Mouse (Mus musculus): ENCODE measurements around the gene Pom121l2. TPM values are rescaled to one million over a fixed set of nuclear protein-coding genes. Genes with fewer than 3 reads are reported as not detected.

The Pom121l2 gene
- polyA plus RNA-seq, 1 experiment from 2014 or later = not detected

DNA sequence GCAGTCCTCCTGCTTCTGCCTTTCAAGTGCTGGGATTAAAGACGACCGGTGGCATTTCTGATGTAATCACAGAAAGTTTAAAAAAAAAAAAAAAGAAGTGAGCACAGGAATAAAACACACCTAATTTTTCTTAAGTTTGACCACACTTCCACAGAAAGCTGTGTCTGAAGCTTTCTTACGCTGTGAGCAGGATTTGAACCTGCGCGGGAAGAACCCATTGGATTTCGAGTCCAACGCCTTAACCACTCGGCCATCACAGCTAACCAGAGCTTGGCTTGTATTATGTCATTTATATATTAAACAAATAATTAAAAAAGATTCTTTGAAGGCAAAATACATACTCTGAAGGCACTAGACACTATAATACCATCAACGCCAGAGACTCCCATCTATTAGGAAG lies 41.2 kb downstream of the Pom121l2 start:
- WGBS (ENCODE audit: insufficient replicate concordance) = under 1% methylated on average over 9 of the region's 9 CpGs
- H3K27me3 ChIP-seq (ENCODE audit: control insufficient read depth, insufficient read depth, low read depth, low read length) = no peaks in the 10 kb centered on the region
- peak overlapping the region; percentile 92 for H3K4me2 ChIP-seq (ENCODE audit: low read depth, low read length)
- peak overlapping the region; percentile 70 for H3K27ac ChIP-seq (ENCODE audit: low read length)
- H3K4me3 ChIP-seq (ENCODE audit: low read depth, low read length) = peak overlapping the region; percentile 70
- no peaks in the 10 kb centered on the region for H3K36me3 ChIP-seq (ENCODE audit: control insufficient read depth, insufficient read depth)
- peaks cover 11% of the 10 kb centered on the region for H3K4me1 ChIP-seq (ENCODE audit: control insufficient read depth, low read depth, low read length)
- no peaks in the 10 kb centered on the region for H3K9me3 ChIP-seq (replicated peaks; ENCODE audit: control insufficient read depth, low read length)
- H3K9ac ChIP-seq (ENCODE audit: low read depth, low read length) = peak overlapping the region; percentile 71
- ATAC-seq (ENCODE audit: low read depth) = peak; percentile 69

DNA sequence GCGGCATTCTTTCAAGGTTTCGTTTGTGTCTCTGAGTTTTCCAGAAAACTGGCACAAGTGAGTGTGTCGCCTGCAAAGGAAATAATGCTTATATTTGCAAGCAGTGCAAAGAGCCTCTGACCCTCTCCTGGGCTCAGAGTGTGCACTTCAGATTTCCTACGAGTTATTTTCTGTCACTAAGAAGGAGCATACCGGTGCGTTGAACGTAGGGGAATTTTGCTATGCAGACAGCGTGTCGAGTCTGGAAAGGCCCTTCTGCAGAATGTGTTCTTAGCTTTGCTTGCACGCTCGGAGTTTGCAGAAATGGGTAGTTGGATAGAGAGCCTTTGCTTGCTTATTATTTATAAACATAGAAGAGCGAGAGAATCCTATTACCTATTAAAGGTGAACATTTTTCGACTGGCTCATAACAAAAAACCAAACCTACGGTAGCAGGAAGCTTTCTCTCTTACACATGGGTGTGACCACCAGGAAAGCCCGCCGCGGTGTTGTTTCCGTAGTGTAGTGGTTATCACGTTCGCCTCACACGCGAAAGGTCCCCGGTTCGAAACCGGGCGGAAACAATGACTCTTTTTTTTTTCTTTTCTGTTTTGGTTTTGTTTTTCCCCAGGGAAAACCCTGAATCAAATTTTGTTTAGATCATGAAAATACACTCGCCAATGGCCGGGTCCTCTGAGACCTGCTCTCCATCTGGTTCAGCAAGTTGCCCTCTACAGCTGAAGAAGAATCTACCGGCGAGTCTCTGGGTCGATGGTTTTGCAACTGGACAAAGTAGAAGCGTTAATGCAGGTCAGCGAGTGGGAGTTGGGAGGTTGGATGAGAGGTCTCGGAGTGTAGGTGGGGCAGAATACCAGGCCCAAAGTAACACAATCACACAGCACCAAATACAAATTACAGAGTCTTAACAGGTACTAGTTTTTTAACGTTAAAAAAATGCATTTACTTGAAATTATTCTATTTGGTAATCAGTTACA lies 45.4 kb downstream of the Pom121l2 start:
- peak overlapping the region; percentile 62 for H3K4me3 ChIP-seq (ENCODE audit: low read depth, low read length)
- H3K27ac ChIP-seq (ENCODE audit: low read length) = no peak overlapping the region
- H3K4me1 ChIP-seq (ENCODE audit: control insufficient read depth, low read depth, low read length) = peaks cover 12% of the 10 kb centered on the region
- peak overlapping the region; percentile 59 for H3K9ac ChIP-seq (ENCODE audit: low read depth, low read length)
- H3K4me2 ChIP-seq (ENCODE audit: low read depth, low read length) = peak overlapping the region; percentile 73
- 1% methylated on average over 35 of the region's 35 CpGs for WGBS (ENCODE audit: insufficient replicate concordance)
- no peaks in the 10 kb centered on the region for H3K27me3 ChIP-seq (ENCODE audit: control insufficient read depth, insufficient read depth, low read depth, low read length)
- no peaks in the 10 kb centered on the region for H3K36me3 ChIP-seq (ENCODE audit: control insufficient read depth, insufficient read depth)
- peak; percentile 42; the same call in 1 of the 2 replicates for ATAC-seq (ENCODE audit: low read depth)
- no peaks in the 10 kb centered on the region for H3K9me3 ChIP-seq (replicated peaks; ENCODE audit: control insufficient read depth, low read length)

DNA sequence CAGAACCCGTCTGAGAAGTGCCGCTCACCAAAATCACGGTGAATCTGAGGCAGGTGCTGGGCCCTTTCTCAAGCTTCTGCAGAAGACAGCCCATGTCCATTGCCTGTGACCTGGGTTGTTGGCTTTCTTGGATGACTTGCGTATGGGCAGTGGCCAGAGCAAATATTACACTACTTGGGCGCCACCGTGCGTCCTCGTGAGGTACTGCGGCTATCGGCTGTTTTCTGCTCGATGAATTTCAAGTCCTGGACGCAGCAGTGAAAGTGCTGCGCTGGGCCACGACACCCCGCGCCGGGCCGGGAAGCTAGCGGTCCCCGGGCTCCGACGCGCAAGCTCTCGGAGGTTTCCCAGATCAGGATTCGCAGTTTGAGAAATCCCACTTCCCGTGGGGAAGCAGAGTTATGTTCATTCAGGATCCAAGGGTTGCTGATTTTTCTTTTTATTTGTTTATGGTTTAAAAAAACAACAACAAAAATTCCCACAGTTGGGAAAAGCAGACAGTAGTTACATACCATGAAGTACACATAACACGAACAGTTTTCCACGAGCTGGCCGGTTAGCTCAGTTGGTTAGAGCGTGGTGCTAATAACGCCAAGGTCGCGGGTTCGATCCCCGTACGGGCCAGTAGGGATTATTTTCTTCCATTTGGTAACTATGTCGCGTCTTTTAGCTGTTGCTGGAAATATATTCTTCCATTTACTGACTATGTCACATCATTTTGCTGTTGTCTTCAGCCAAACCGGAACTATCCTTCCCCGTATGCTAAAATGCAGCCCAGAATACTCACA lies 47.9 kb downstream of the Pom121l2 start:
- peak overlapping the region; percentile 70 for H3K4me2 ChIP-seq (ENCODE audit: low read depth, low read length)
- peak overlapping the region; percentile 89 for H3K27ac ChIP-seq (ENCODE audit: low read length)
- no peaks in the 10 kb centered on the region for H3K9me3 ChIP-seq (replicated peaks; ENCODE audit: control insufficient read depth, low read length)
- peak; percentile 84 for ATAC-seq (ENCODE audit: low read depth)
- peaks cover 23% of the 10 kb centered on the region for H3K4me1 ChIP-seq (ENCODE audit: control insufficient read depth, low read depth, low read length)
- H3K4me3 ChIP-seq (ENCODE audit: low read depth, low read length) = peak overlapping the region; percentile 68
- no peaks in the 10 kb centered on the region for H3K27me3 ChIP-seq (ENCODE audit: control insufficient read depth, insufficient read depth, low read depth, low read length)
- H3K9ac ChIP-seq (ENCODE audit: low read depth, low read length) = peak overlapping the region; percentile 81
- H3K36me3 ChIP-seq (ENCODE audit: control insufficient read depth, insufficient read depth) = no peaks in the 10 kb centered on the region
- under 1% methylated on average over 40 of the region's 40 CpGs for WGBS (ENCODE audit: insufficient replicate concordance)

DNA sequence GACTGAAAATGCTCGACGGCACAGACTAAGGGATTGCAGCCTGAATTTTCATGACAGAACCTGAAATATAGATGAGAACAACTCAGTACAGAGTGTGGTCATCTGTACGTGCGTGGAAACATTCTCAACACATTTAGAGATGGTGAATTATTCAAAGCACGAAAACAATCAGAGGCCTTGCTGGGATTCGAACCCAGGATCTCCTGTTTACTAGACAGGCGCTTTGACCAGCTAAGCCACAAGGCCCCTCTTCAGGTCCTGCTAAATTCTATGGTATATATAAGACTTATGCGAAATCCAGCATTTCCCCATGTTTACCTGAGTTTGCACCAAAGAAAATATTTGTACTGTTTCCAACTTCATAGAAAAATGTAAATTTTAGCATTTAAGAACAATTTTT lies 48.9 kb downstream of the Pom121l2 start:
- Histone ChIP-seq H3K27ac (ENCODE audit: low read length) (no peak overlapping the region), H3K4me1 (ENCODE audit: control insufficient read depth, low read depth, low read length) (peaks cover 24% of the 10 kb centered on the region), H3K4me3 (ENCODE audit: low read depth, low read length) (no peak overlapping the region), H3K9ac (ENCODE audit: low read depth, low read length) (no peak overlapping the region), H3K36me3 (ENCODE audit: control insufficient read depth, insufficient read depth) (no peaks in the 10 kb centered on the region), H3K9me3 (replicated peaks; ENCODE audit: control insufficient read depth, low read length) (no peaks in the 10 kb centered on the region), H3K27me3 (ENCODE audit: control insufficient read depth, insufficient read depth, low read depth, low read length) (no peaks in the 10 kb centered on the region), H3K4me2 (ENCODE audit: low read depth, low read length) (no peak overlapping the region)
- WGBS (ENCODE audit: insufficient replicate concordance) = 33% methylated on average over 8 of the region's 8 CpGs
- no peak for ATAC-seq (ENCODE audit: low read depth)

DNA sequence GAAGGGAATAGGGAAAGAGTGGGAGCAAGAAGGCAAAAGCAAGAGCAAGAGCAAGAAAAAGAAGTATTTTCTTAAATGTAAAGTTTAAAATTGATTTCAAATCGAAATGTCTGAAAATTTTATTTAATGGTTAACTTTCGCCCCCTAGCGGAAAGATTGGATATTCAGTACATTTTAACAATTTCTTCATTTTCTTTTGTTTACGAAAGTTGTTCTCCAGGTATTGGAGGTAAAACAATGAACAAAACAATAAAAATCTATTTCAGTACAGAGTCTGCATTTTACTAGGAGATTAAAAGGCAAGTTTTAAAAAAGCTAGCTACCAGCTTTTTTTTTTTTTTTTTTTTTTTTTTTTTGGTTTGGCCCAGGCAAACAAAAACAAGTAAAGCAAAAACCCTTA lies 49.5 kb downstream of the Pom121l2 start:
- Histone ChIP-seq H3K9me3 (replicated peaks; ENCODE audit: control insufficient read depth, low read length) (no peaks in the 10 kb centered on the region), H3K4me2 (ENCODE audit: low read depth, low read length) (no peak overlapping the region), H3K4me1 (ENCODE audit: control insufficient read depth, low read depth, low read length) (peaks cover 24% of the 10 kb centered on the region), H3K4me3 (ENCODE audit: low read depth, low read length) (no peak overlapping the region), H3K27ac (ENCODE audit: low read length) (no peak overlapping the region), H3K27me3 (ENCODE audit: control insufficient read depth, insufficient read depth, low read depth, low read length) (no peaks in the 10 kb centered on the region), H3K9ac (ENCODE audit: low read depth, low read length) (no peak overlapping the region), H3K36me3 (ENCODE audit: control insufficient read depth, insufficient read depth) (no peaks in the 10 kb centered on the region)
- ATAC-seq (ENCODE audit: low read depth) = no peak
- WGBS (ENCODE audit: insufficient replicate concordance) = 6% methylated on average over 4 of the region's 4 CpGs

DNA sequence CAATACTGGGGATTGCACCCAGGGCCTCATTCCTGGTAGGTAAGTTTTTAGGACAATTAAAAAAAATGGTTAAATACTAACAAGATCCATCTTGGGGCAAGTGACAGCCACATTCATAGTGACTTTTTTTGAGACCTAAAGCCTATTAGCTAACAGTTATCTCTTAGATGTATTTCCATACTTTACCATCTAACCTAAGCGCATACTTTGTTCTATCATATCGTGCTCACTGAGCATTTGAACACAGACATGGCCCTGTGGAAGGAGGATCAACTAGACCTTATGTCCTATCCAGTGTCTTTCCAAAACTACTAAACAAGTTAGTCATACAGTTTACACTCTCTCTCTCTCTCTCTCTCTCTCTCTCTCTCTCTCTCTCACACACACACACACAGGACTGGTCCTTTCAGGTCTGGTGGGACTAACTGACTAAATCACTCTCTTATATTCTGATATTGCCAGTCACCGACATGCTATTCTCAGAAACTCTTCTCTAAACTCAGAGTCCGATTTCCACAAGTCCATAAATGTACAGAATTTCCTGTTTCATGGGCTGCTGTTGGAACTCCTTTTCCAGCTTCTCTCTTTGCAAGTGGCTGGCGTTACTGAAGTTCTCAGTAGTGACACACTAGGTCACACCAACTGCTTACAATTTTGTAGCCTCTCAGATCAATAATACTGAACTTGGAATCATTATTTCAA lies 52.9 kb downstream of the Pom121l2 start:
- H3K27ac ChIP-seq (ENCODE audit: low read length) = peak overlapping the region; percentile 99
- H3K9me3 ChIP-seq (replicated peaks; ENCODE audit: control insufficient read depth, low read length) = no peaks in the 10 kb centered on the region
- peak overlapping the region; percentile 84 for H3K9ac ChIP-seq (ENCODE audit: low read depth, low read length)
- peak overlapping the region; percentile 71 for H3K4me3 ChIP-seq (ENCODE audit: low read depth, low read length)
- H3K27me3 ChIP-seq (ENCODE audit: control insufficient read depth, insufficient read depth, low read depth, low read length) = no peaks in the 10 kb centered on the region
- no peaks in the 10 kb centered on the region for H3K36me3 ChIP-seq (ENCODE audit: control insufficient read depth, insufficient read depth)
- H3K4me1 ChIP-seq (ENCODE audit: control insufficient read depth, low read depth, low read length) = peaks cover 36% of the 10 kb centered on the region
- no peak for ATAC-seq (ENCODE audit: low read depth)
- 29% methylated on average over 5 of the region's 5 CpGs for WGBS (ENCODE audit: insufficient replicate concordance)
- H3K4me2 ChIP-seq (ENCODE audit: low read depth, low read length) = peak overlapping the region; percentile 80

DNA sequence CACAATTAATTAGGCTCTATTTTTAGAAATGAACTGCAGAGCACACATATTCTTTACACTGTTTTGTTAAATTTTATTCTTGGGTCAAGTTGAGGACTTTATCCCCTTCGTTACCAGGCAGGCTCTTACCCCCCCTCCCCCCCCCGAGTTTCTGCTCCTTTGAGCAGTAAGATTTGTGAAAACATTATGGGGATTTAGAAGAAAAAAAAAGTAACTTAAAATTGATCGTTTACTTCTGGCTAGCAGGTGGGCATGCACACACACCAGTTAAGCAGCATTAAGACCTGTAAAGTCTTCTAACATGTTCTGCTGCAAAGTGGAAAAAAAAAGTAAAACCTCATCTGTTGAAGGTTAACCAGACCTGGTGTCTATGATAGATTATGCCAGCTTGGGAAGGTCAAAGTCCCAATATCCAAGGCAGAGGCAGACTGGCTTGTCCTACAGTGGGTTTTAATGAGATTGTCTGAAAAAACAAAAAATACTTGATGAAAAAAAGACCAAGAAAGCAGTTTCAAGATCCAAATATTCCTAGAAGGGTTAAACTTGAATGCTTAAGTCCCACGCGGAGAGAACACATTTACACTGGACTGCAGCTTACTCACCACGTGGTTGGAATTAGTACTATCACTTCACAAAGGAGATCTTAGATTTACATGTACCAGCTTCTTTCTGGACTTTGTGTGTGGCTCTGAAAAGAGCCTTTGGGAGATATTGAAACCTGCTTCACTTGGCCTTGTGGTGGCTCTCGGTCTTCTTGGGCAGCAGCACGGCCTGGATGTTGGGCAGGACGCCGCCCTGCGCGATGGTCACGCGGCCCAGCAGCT lies 53.7 kb downstream of the Pom121l2 start:
- Histone ChIP-seq H3K4me2 (ENCODE audit: low read depth, low read length) (peak overlapping the region; percentile 80), H3K36me3 (ENCODE audit: control insufficient read depth, insufficient read depth) (no peaks in the 10 kb centered on the region), H3K9ac (ENCODE audit: low read depth, low read length) (peak overlapping the region; percentile 84), H3K9me3 (replicated peaks; ENCODE audit: control insufficient read depth, low read length) (no peaks in the 10 kb centered on the region), H3K4me3 (ENCODE audit: low read depth, low read length) (peak overlapping the region; percentile 71), H3K4me1 (ENCODE audit: control insufficient read depth, low read depth, low read length) (peaks cover 32% of the 10 kb centered on the region), H3K27ac (ENCODE audit: low read length) (peak overlapping the region; percentile 99), H3K27me3 (ENCODE audit: control insufficient read depth, insufficient read depth, low read depth, low read length) (no peaks in the 10 kb centered on the region)
- 1% methylated on average over 10 of the region's 14 CpGs for WGBS (ENCODE audit: insufficient replicate concordance)
- no peak for ATAC-seq (ENCODE audit: low read depth)

All from liver, embryonic 16.5 days (tissue).